Mouse (Mus musculus): ENCODE results near the gene Myo1b.

GRCm38 (mm10) chr1:51911331-51911730 lies 4.5 kb downstream of the Myo1b start:
- TF ChIP-seq MYC (IDR thresholded peaks at IDR 0.05; ENCODE audit: low read depth, low read length) (no peak), PAX5 (IDR thresholded peaks at IDR 0.05; ENCODE audit: low read length) (no peak), POLR2A (IDR thresholded peaks at IDR 0.05; ENCODE audit: low read depth, low read length) (no peak), JUND (conservative IDR thresholded peaks at IDR 0.05; ENCODE audit: low read depth, low read length) (no peak), CTCF (conservative IDR thresholded peaks at IDR 0.05 in 1 of 2, IDR thresholded peaks at IDR 0.05 in 1 of 2; ENCODE audit: low read depth in 2 of 2, low read length in 2 of 2) (no peak), ZMIZ1 (IDR thresholded peaks at IDR 0.05; ENCODE audit: low read depth, low read length) (no peak), KAT2A (IDR thresholded peaks at IDR 0.05; ENCODE audit: insufficient replicate concordance, low read length) (no peak), MAX (IDR thresholded peaks at IDR 0.05; ENCODE audit: low read length) (no peak), TCF12 (IDR thresholded peaks at IDR 0.05; ENCODE audit: low read depth, low read length) (no peak), USF2 (conservative IDR thresholded peaks at IDR 0.05; ENCODE audit: low read depth, low read length) (no peak), NRF1 (IDR thresholded peaks at IDR 0.05; ENCODE audit: low read depth, low read length) (no peak), ELF1 (IDR thresholded peaks at IDR 0.05; ENCODE audit: low read depth, low read length) (no peak)

Data from CH12.LX (cell line).